Mouse (Mus musculus) large intestine, adult 2 months (tissue): ENCODE measurements around the gene Abhd10. TPM values are rescaled to one million over a fixed set of nuclear protein-coding genes. Genes with fewer than 3 reads are reported as not detected.

Experiments used
- DNase-seq: peaks from one replicate; pipeline ENCODE4 v3.0.0-alpha.2; 2012; ENCODE audit warnings: low read depth, low spot score
- WGBS: fragments of 180-500 bp; shearing (Covaris S2); methylation state at CpG from one replicate; pipeline ENCODE4 v1.1.7; 2018; 5-methylcytosine and 5-hydroxymethylcytosine counted together
- polyA plus RNA-seq: library from polyadenylated mRNA; depleted of rRNA; stranded (reverse); fragments of >200 nt; gene quantifications from 2 replicates; pipeline ENCODE4 v1.2.3, GENCODE M21; 2012

Abhd10 gene
- polyA plus RNA-seq, 1 experiment = 5.4 TPM

GRCm38 (mm10) chr16:45737880-45738279 lies 4.9 kb downstream of the Abhd10 start:
- WGBS = 79% methylated on average over 8 of the region's 8 CpGs
- no peak for DNase-seq

- WGBS = 89% methylated on average over 3 of the region's 3 CpGs
- DNase-seq = no peak
Observed at GRCm38 (mm10) chr16:45736724-45737123, 6.0 kb downstream of the Abhd10 start.

GRCm38 (mm10) chr16:45729163-45729562 lies 13.6 kb downstream of the Abhd10 start:
- 27% methylated on average over 5 of the region's 5 CpGs for WGBS
- DNase-seq = no peak

GRCm38 (mm10) chr16:45724742-45725102 lies 18.0 kb downstream of the Abhd10 start:
- no peak for DNase-seq
- WGBS = 10% methylated on average over 10 of the region's 10 CpGs

- 7% methylated on average over 30 of the region's 30 CpGs for WGBS
- DNase-seq = no peak
Observed at GRCm38 (mm10) chr16:45724061-45724741, 18.6 kb downstream of the Abhd10 start, which contains the start of gene Tagln3. Gene Tagln3 (minus strand): TSS chr16:45724608.

GRCm38 (mm10) chr16:45723172-45723901 lies 19.4 kb downstream of the Abhd10 start:
- 84% methylated on average over 6 of the region's 6 CpGs for WGBS
- DNase-seq = no peak

- no peak for DNase-seq
- WGBS = 82% methylated on average over 3 of the region's 3 CpGs
Observed at GRCm38 (mm10) chr16:45722460-45722951, 20.2 kb downstream of the Abhd10 start.

- 83% methylated on average over 10 of the region's 10 CpGs for WGBS
- DNase-seq = no peak
Observed at GRCm38 (mm10) chr16:45720022-45720630, 22.6 kb downstream of the Abhd10 start.

- 95% methylated on average over 4 of the region's 4 CpGs for WGBS
- no peak for DNase-seq
Observed at GRCm38 (mm10) chr16:45718296-45718695, 24.5 kb downstream of the Abhd10 start.

- DNase-seq = no peak
- 83% methylated on average over 5 of the region's 5 CpGs for WGBS
Observed at GRCm38 (mm10) chr16:45714489-45715150, 28.1 kb downstream of the Abhd10 start.

- 83% methylated on average over 1 of the region's 1 CpGs for WGBS
- no peak for DNase-seq
Observed at GRCm38 (mm10) chr16:45713878-45714277, 28.9 kb downstream of the Abhd10 start.

- WGBS = 86% methylated on average over 5 of the region's 5 CpGs
- DNase-seq = no peak
Observed at GRCm38 (mm10) chr16:45713261-45713660, 29.5 kb downstream of the Abhd10 start.

- DNase-seq = no peak
- WGBS = 70% methylated on average over 7 of the region's 7 CpGs
Observed at GRCm38 (mm10) chr16:45711263-45711662, 31.5 kb downstream of the Abhd10 start.

- DNase-seq = no peak
- 56% methylated on average over 5 of the region's 5 CpGs for WGBS
Observed at GRCm38 (mm10) chr16:45699301-45699700, 43.5 kb downstream of the Abhd10 start.

GRCm38 (mm10) chr16:45697996-45698395 lies 44.8 kb downstream of the Abhd10 start:
- no peak for DNase-seq
- WGBS = 76% methylated on average over 6 of the region's 6 CpGs

GRCm38 (mm10) chr16:45695445-45696160 lies 47.2 kb downstream of the Abhd10 start:
- WGBS = 68% methylated on average over 9 of the region's 9 CpGs
- no peak for DNase-seq

GRCm38 (mm10) chr16:45693558-45693957 lies 49.2 kb downstream of the Abhd10 start, which contains the start of gene Tmprss7:
Gene Tmprss7 (minus strand): TSS chr16:45693658.
- 74% methylated on average over 10 of the region's 10 CpGs for WGBS
- DNase-seq = no peak

- WGBS = 81% methylated on average over 3 of the region's 3 CpGs
- no peak for DNase-seq
Observed at GRCm38 (mm10) chr16:45692851-45693250, 49.9 kb downstream of the Abhd10 start.

GRCm38 (mm10) chr16:45690178-45690577 lies 52.6 kb downstream of the Abhd10 start:
- DNase-seq = no peak
- 46% methylated on average over 4 of the region's 4 CpGs for WGBS
